Mouse (Mus musculus) thymus, adult 2 months (tissue): ENCODE data around the gene Zfp341.

Source experiments
- CTCF ChIP-seq: fragments of 200-500 bp; IDR thresholded peaks from 2 replicates; pipeline ENCODE4 v1.5.1; 2012; ENCODE audit warnings: mild to moderate bottlenecking, control low read depth, low read length, moderate library complexity, borderline replicate concordance; ENCODE audit not compliant: control insufficient read depth, poor library complexity, insufficient read depth; ENCODE audit errors: extremely low read depth
- POLR2A ChIP-seq: fragments of 200-500 bp; IDR thresholded peaks from 2 replicates; pipeline ENCODE4 v1.6.1; 2012; ENCODE audit warnings: mild to moderate bottlenecking, low read length, control low read depth, moderate library complexity; ENCODE audit not compliant: control insufficient read depth, poor library complexity, insufficient read depth; ENCODE audit errors: extremely low read depth

GRCm38 (mm10) chr2:154580586-154580985 is 32.5 kb upstream of the Zfp341 start:
- TF ChIP-seq CTCF (no peak), POLR2A (no peak)
